Mouse (Mus musculus) olfactory bulb, adult 2 months (tissue): ENCODE data around the gene Elmsan1.

ENCODE experiments used
- CTCF ChIP-seq: fragments of 200-500 bp; IDR thresholded peaks from 2 replicates; pipeline ENCODE4 v1.5.1; 2012; ENCODE audit warnings: low read depth, mild to moderate bottlenecking, low read length, moderate library complexity; ENCODE audit not compliant: insufficient read depth
- POLR2A ChIP-seq: fragments of 200-500 bp; IDR thresholded peaks from 2 replicates; pipeline ENCODE4 v1.6.1; 2012; ENCODE audit warnings: mild to moderate bottlenecking, low read depth, low read length, moderate library complexity; ENCODE audit not compliant: insufficient read depth

DNA sequence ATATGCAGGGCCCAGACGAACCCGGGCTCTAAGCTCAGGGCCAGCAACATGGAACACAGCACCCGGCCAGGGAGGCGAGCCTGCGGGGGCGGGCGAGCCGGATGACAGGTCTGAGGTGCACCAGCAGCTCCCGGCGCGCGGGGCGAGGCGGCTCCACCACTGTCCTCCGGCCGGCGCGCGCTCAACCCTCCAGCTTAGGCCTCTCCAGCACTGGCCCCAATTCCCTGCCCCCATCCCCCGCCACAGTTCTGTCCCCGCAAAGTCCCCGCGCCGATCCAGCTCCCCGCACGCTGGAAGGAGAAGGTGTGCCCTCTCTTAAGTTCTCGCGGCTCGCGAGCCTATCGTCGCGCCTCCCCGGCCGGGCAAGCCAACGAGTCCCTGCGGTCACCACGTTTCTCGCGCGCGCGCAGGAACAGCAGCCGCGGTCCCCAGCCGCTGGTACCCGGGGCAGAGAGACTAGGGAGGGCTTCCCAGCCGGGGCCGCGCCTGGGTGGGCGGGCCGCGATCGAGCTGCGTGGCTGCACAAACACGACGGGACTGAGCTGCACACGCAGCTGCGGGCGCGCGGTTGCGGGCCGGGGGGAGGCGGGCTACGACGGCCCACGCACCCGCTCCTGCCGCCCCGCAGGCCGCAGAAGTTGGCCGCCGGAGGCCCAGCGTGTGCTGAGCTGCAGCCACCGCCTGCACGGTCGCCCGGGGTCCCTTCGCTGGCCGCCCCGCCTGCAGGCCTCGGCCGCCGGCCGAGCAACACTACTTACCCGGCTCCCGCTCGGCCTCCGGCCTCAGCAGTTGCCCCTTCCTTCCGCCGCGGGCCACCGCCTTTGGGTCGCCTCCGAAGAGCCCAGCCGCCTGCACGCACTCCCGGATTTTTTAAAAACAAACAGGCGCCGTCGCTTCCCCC, 25.7 kb downstream of the Elmsan1 start:
- TF ChIP-seq CTCF (no peak), POLR2A (no peak; the same call in 1 of the 2 replicates)
